Mouse (Mus musculus): ENCODE measurements around the gene 8030474K03Rik. TPM values are rescaled to one million over a fixed set of nuclear protein-coding genes. Genes with fewer than 3 reads are reported as not detected.

8030474K03Rik gene
- total RNA-seq (2015) (0.51 TPM in 1 of 2 replicates, not detected in the other), total RNA-seq (2017) (0.12 TPM in 1 of 2 replicates, not detected in the other)

GRCm38 (mm10) chrX:101794342-101794741 is at the start of gene 8030474K03Rik, which contains the start of gene Gm4779:
Gene 8030474K03Rik (plus strand): TSS chrX:101794656.
Gene Gm4779 (minus strand): TSS chrX:101794423.
- ATAC-seq (replicated peaks; ENCODE audit: poor library complexity) = no peak

- ATAC-seq (replicated peaks; ENCODE audit: poor library complexity) = no peak
Measured at GRCm38 (mm10) chrX:101750144-101750543, 44.3 kb upstream of the 8030474K03Rik start.

- no peak for ATAC-seq (replicated peaks; ENCODE audit: poor library complexity)
Measured at GRCm38 (mm10) chrX:101754478-101754877, 40.0 kb upstream of the 8030474K03Rik start.

GRCm38 (mm10) chrX:101764621-101765020 is 29.8 kb upstream of the 8030474K03Rik start:
- ATAC-seq (replicated peaks; ENCODE audit: poor library complexity) = 0 out of 2 replicates have a peak, but pooled peaks have one; percentile 14

GRCm38 (mm10) chrX:101765111-101765510 is 29.3 kb upstream of the 8030474K03Rik start:
- ATAC-seq (replicated peaks; ENCODE audit: poor library complexity) = no peak

GRCm38 (mm10) chrX:101767280-101767679 is 27.2 kb upstream of the 8030474K03Rik start:
- ATAC-seq (replicated peaks; ENCODE audit: poor library complexity) = no peak

GRCm38 (mm10) chrX:101769478-101769877 is 25.0 kb upstream of the 8030474K03Rik start:
- ATAC-seq (replicated peaks; ENCODE audit: poor library complexity) = peak; percentile 63

GRCm38 (mm10) chrX:101770307-101770706 is 24.1 kb upstream of the 8030474K03Rik start:
- ATAC-seq (replicated peaks; ENCODE audit: poor library complexity) = peak; percentile 75

GRCm38 (mm10) chrX:101772035-101772434 is 22.4 kb upstream of the 8030474K03Rik start:
- ATAC-seq (replicated peaks; ENCODE audit: poor library complexity) = peak; percentile 74

- peak; percentile 70 for ATAC-seq (replicated peaks; ENCODE audit: poor library complexity)
Measured at GRCm38 (mm10) chrX:101791551-101791950, 2.9 kb upstream of the 8030474K03Rik start.

GRCm38 (mm10) chrX:101805512-101805911 is 11.1 kb downstream of the 8030474K03Rik start:
- peak; percentile 77 for ATAC-seq (replicated peaks; ENCODE audit: poor library complexity)

GRCm38 (mm10) chrX:101811750-101812149 is 17.3 kb downstream of the 8030474K03Rik start:
- ATAC-seq (replicated peaks; ENCODE audit: poor library complexity) = no peak

GRCm38 (mm10) chrX:101819163-101819562 is 24.7 kb downstream of the 8030474K03Rik start:
- ATAC-seq (replicated peaks; ENCODE audit: poor library complexity) = peak; percentile 55; the same call in 1 of the 2 replicates

GRCm38 (mm10) chrX:101819980-101820379 is 25.5 kb downstream of the 8030474K03Rik start:
- 0 out of 2 replicates have a peak, but pooled peaks have one; percentile 17 for ATAC-seq (replicated peaks; ENCODE audit: poor library complexity)

GRCm38 (mm10) chrX:101847191-101847795 is 52.8 kb downstream of the 8030474K03Rik start:
- no peak for ATAC-seq (replicated peaks; ENCODE audit: poor library complexity)

Other genes starting within 250 kb of the 8030474K03Rik start
- 85.2 and 148 TPM in 2 replicates for gene Ogt, start 154.6 kb upstream of the 8030474K03Rik start, total RNA-seq (2015)
- gene Ogt, start 154.6 kb upstream of the 8030474K03Rik start, total RNA-seq (2017) = 53.9 and 80.9 TPM in 2 replicates
- 0.22 and 0.29 TPM in 2 replicates for gene Cxcr3, start 60.4 kb upstream of the 8030474K03Rik start, total RNA-seq (2015)
- gene Cxcr3, start 60.4 kb upstream of the 8030474K03Rik start, total RNA-seq (2017) = 0.07 and 0.21 TPM in 2 replicates
- gene Gm4779, start 233 bp upstream of the 8030474K03Rik start, total RNA-seq (2015) = not detected in 2 replicates
- 0.30 TPM in 1 of 2 replicates, not detected in the other for gene Gm4779, start 233 bp upstream of the 8030474K03Rik start, total RNA-seq (2017)
- 20.3 and 21.1 TPM in 2 replicates for gene Nhsl2, start 54.7 kb downstream of the 8030474K03Rik start, total RNA-seq (2015)
- 8.6 and 9.2 TPM in 2 replicates for gene Nhsl2, start 54.7 kb downstream of the 8030474K03Rik start, total RNA-seq (2017)